Mouse (Mus musculus) stomach, embryonic 16.5 days (tissue): ENCODE results near the gene Gm20481. TPM values are rescaled to one million over a fixed set of nuclear protein-coding genes. Genes with fewer than 3 reads are reported as not detected.
A peak's percentile ranks its signal among the peaks of the same experiment; 100 is the strongest.
"Not testable (repeated sequence)": the region's sequence is repeated elsewhere in the genome, so short reads cannot be mapped to it uniquely, and the experiment has no call there.

ENCODE experiments used
- ATAC-seq: fragments of 200-750 bp; cut with Nextera tagmentation; 2 replicates; pipeline ENCODE4 v1.8.0; 2017; ENCODE audit warnings: moderate number of reproducible peaks, moderate TSS enrichment; ENCODE audit not compliant: insufficient read depth, low FRiP score
- H3K27ac ChIP-seq: fragments of 300-500 bp; sonication (generic); 2 replicates; pipeline ENCODE4 v1.5.1; 2014; ENCODE audit warnings: low read length
- H3K27me3 ChIP-seq: fragments of 300-500 bp; sonication (generic); 2 replicates; pipeline ENCODE4 v1.6.1; 2014; ENCODE audit warnings: low read length, control low read depth, mixed read lengths; ENCODE audit not compliant: control insufficient read depth, insufficient read depth
- H3K36me3 ChIP-seq: fragments of 300-500 bp; sonication (generic); 2 replicates; pipeline ENCODE4 v1.6.1; 2014; ENCODE audit warnings: low read length; ENCODE audit not compliant: control insufficient read depth, insufficient read depth
- H3K4me1 ChIP-seq: fragments of 300-500 bp; sonication (generic); 2 replicates; pipeline ENCODE4 v1.6.1; 2014; ENCODE audit warnings: low read length, control low read depth, mixed read lengths; ENCODE audit not compliant: control insufficient read depth, insufficient read depth
- H3K4me2 ChIP-seq: fragments of 300-500 bp; sonication (generic); 2 replicates; pipeline ENCODE4 v1.6.1; 2014; ENCODE audit warnings: low read depth, low read length, mixed read lengths
- H3K4me3 ChIP-seq: fragments of 300-500 bp; sonication (generic); replicated peaks from 2 replicates; pipeline ENCODE4 v1.5.1; 2014; ENCODE audit warnings: mild to moderate bottlenecking, low read length
- H3K9ac ChIP-seq: fragments of 300-500 bp; sonication (generic); 2 replicates; pipeline ENCODE4 v1.6.1; 2014; ENCODE audit warnings: low read length
- H3K9me3 ChIP-seq: fragments of 300-500 bp; sonication (generic); replicated peaks from 2 replicates; pipeline ENCODE4 v1.6.1; 2016; ENCODE audit warnings: low read length, control low read depth; ENCODE audit not compliant: control insufficient read depth
- WGBS: fragments of 180-500 bp; shearing (Covaris S2); extraction: QIAGEN DNeasy Blood & Tissue Kit; methylation state at CpG from one replicate; pipeline ENCODE4 v1.1.7; 2014; 5-methylcytosine and 5-hydroxymethylcytosine counted together
- polyA plus RNA-seq: library from polyadenylated mRNA; unstranded; fragments of >200 nt; fragmentation: Nextera tagmentation; extraction: Ambion mirVana; gene quantifications from 2 replicates; pipeline ENCODE4 v1.2.1, GENCODE M21; 2015

Gm20481 gene
- polyA plus RNA-seq, 1 experiment from 2014 or later: 0.27 TPM

- peak overlapping the region; percentile 91 for H3K9ac ChIP-seq
- H3K4me3 ChIP-seq: peak overlapping the region; percentile 79
- peaks cover 4% of the 10 kb centered on the region; the same call in 1 of the 2 replicates for H3K36me3 ChIP-seq
- no peak for ATAC-seq
- WGBS: 3% methylated on average over 2 of the region's 2 CpGs
- no peaks in the 10 kb centered on the region for H3K27me3 ChIP-seq
- no peak overlapping the region for H3K27ac ChIP-seq
- peaks cover 9% of the 10 kb centered on the region for H3K4me1 ChIP-seq
- peak overlapping the region; percentile 93 for H3K4me2 ChIP-seq
- no peaks in the 10 kb centered on the region for H3K9me3 ChIP-seq
These were observed 10.9 kb downstream of the Gm20481 start for GRCm38 (mm10) chr17:34980655-34981054.

GRCm38 (mm10) chr17:34981690-34982180 is 12.0 kb downstream of the Gm20481 start, which contains the start of gene Lsm2:
TSS of gene Lsm2 (plus strand) at chr17:34981862.
- H3K4me2 ChIP-seq: peak within 1 kb of the TSS; percentile 93
- H3K4me3 ChIP-seq: peak within 1 kb of the TSS; percentile 79
- H3K9me3 ChIP-seq: no peaks in the 10 kb centered on the region
- peak within 1 kb of the TSS; percentile 98 for H3K27ac ChIP-seq
- no peaks in the 10 kb centered on the region for H3K27me3 ChIP-seq
- H3K36me3 ChIP-seq: peaks cover 7% of the 10 kb centered on the region; the same call in 1 of the 2 replicates
- ATAC-seq: peak; percentile 94
- H3K9ac ChIP-seq: peak within 1 kb of the TSS; percentile 91
- WGBS: under 1% methylated on average over 58 of the region's 58 CpGs
- peaks cover 9% of the 10 kb centered on the region for H3K4me1 ChIP-seq

- no peak for ATAC-seq
- peak overlapping the region; percentile 91 for H3K9ac ChIP-seq
- H3K27ac ChIP-seq: peak overlapping the region; percentile 98
- peak overlapping the region; percentile 79 for H3K4me3 ChIP-seq
- peaks cover 7% of the 10 kb centered on the region; the same call in 1 of the 2 replicates for H3K36me3 ChIP-seq
- peaks cover 9% of the 10 kb centered on the region for H3K4me1 ChIP-seq
- no peaks in the 10 kb centered on the region for H3K27me3 ChIP-seq
- H3K9me3 ChIP-seq: no peaks in the 10 kb centered on the region
- 1% methylated on average over 15 of the region's 15 CpGs for WGBS
- peak overlapping the region; percentile 93 for H3K4me2 ChIP-seq
These were observed 12.6 kb downstream of the Gm20481 start for GRCm38 (mm10) chr17:34982328-34982727.

- Histone ChIP-seq H3K27me3 (no peaks in the 10 kb centered on the region), H3K9ac (no peak overlapping the region), H3K4me2 (no peak overlapping the region), H3K9me3 (no peaks in the 10 kb centered on the region), H3K27ac (no peak overlapping the region), H3K36me3 (peaks cover 7% of the 10 kb centered on the region; the same call in 1 of the 2 replicates), H3K4me1 (peaks cover 9% of the 10 kb centered on the region), H3K4me3 (no peak overlapping the region)
- WGBS: 76% methylated on average over 2 of the region's 2 CpGs
- no peak for ATAC-seq
These were observed 14.5 kb downstream of the Gm20481 start for GRCm38 (mm10) chr17:34984218-34984617.

GRCm38 (mm10) chr17:34994751-34995150 is 25.0 kb downstream of the Gm20481 start:
- Histone ChIP-seq H3K4me1 (peaks cover 18% of the 10 kb centered on the region), H3K9ac (no peak overlapping the region), H3K27ac (no peak overlapping the region), H3K9me3 (no peaks in the 10 kb centered on the region), H3K4me3 (no peak overlapping the region), H3K4me2 (no peak overlapping the region), H3K36me3 (no peaks in the 10 kb centered on the region), H3K27me3 (no peaks in the 10 kb centered on the region)
- ATAC-seq: no peak

GRCm38 (mm10) chr17:34995192-34995591 is 25.5 kb downstream of the Gm20481 start:
- H3K4me3 ChIP-seq, H3K4me2 ChIP-seq, H3K9me3 ChIP-seq, H3K9ac ChIP-seq, ATAC-seq, H3K27ac ChIP-seq, H3K36me3 ChIP-seq, H3K27me3 ChIP-seq: not testable (repeated sequence)
- WGBS: 90% methylated on average over 4 of the region's 4 CpGs
- H3K4me1 ChIP-seq: peaks cover 21% of the 10 kb centered on the region

- not testable (repeated sequence) for H3K9me3 ChIP-seq, ATAC-seq, H3K36me3 ChIP-seq, H3K4me2 ChIP-seq, H3K27ac ChIP-seq, H3K9ac ChIP-seq, H3K4me3 ChIP-seq, H3K27me3 ChIP-seq
- WGBS: 94% methylated on average over 4 of the region's 4 CpGs
- peaks cover 21% of the 10 kb centered on the region for H3K4me1 ChIP-seq
These were observed 26.2 kb downstream of the Gm20481 start for GRCm38 (mm10) chr17:34995927-34996326.

GRCm38 (mm10) chr17:34996411-34997141 is 26.9 kb downstream of the Gm20481 start:
- WGBS: 87% methylated on average over 12 of the region's 14 CpGs
- H3K4me2 ChIP-seq: peak overlapping the region; percentile 98; the same call in 1 of the 2 replicates

GRCm38 (mm10) chr17:34997142-34997483 is 27.4 kb downstream of the Gm20481 start:
- 86% methylated on average over 5 of the region's 5 CpGs for WGBS
- H3K27ac ChIP-seq: no peak overlapping the region

More at GRCm38 (mm10) chr17:34996411-34997141, 26.9 kb downstream of the Gm20481 start:
- H3K9me3 ChIP-seq: no peaks in the 10 kb centered on the region
- no peak overlapping the region for H3K9ac ChIP-seq
- no peak for ATAC-seq
- H3K27me3 ChIP-seq: no peaks in the 10 kb centered on the region
- no peak overlapping the region for H3K4me3 ChIP-seq
- H3K4me1 ChIP-seq: peaks cover 21% of the 10 kb centered on the region
- no peaks in the 10 kb centered on the region for H3K36me3 ChIP-seq
- H3K27ac ChIP-seq: no peak overlapping the region

More at GRCm38 (mm10) chr17:34997142-34997483, 27.4 kb downstream of the Gm20481 start:
- no peak for ATAC-seq
- Histone ChIP-seq H3K4me1 (peaks cover 22% of the 10 kb centered on the region), H3K9me3 (no peaks in the 10 kb centered on the region), H3K27me3 (no peaks in the 10 kb centered on the region), H3K4me2 (peak overlapping the region; percentile 98; the same call in 1 of the 2 replicates), H3K36me3 (no peaks in the 10 kb centered on the region), H3K4me3 (no peak overlapping the region), H3K9ac (no peak overlapping the region)
